Mouse (Mus musculus): ENCODE measurements around the gene Eif3i.

Gene Eif3i

GRCm38 (mm10) chr4:129600233-129601158 lies at the start of gene Eif3i, which contains the start of gene Tmem234:
Gene Eif3i (minus strand): TSS chr4:129600648.
Gene Tmem234 (plus strand): TSS chr4:129600668.
- peak; percentile 74 for DNase-seq

GRCm38 (mm10) chr4:129648656-129649055 lies 48.2 kb upstream of the Eif3i start:
- no peak for DNase-seq

- no peak for DNase-seq
Observed at GRCm38 (mm10) chr4:129645204-129645603, 44.8 kb upstream of the Eif3i start.

- no peak for DNase-seq
Observed at GRCm38 (mm10) chr4:129641756-129642155, 41.3 kb upstream of the Eif3i start.

- DNase-seq = peak; percentile 97
Observed at GRCm38 (mm10) chr4:129640638-129641467, 40.4 kb upstream of the Eif3i start, which contains the start of gene Txlna. Gene Txlna (minus strand): TSS chr4:129641065.

- peak; percentile 54 for DNase-seq
Observed at GRCm38 (mm10) chr4:129640101-129640637, 39.7 kb upstream of the Eif3i start.

- DNase-seq = peak; percentile 28
Observed at GRCm38 (mm10) chr4:129639221-129639620, 38.8 kb upstream of the Eif3i start.

GRCm38 (mm10) chr4:129633852-129634251 lies 33.4 kb upstream of the Eif3i start:
- no peak for DNase-seq

- DNase-seq = no peak
Observed at GRCm38 (mm10) chr4:129631867-129632266, 31.4 kb upstream of the Eif3i start.

GRCm38 (mm10) chr4:129630944-129631343 lies 30.5 kb upstream of the Eif3i start:
- DNase-seq = no peak

- no peak for DNase-seq
Observed at GRCm38 (mm10) chr4:129626035-129626434, 25.6 kb upstream of the Eif3i start.

GRCm38 (mm10) chr4:129625496-129625895 lies 25.0 kb upstream of the Eif3i start:
- no peak for DNase-seq

- DNase-seq = peak; percentile 72
Observed at GRCm38 (mm10) chr4:129625029-129625370, 24.6 kb upstream of the Eif3i start.

- DNase-seq = peak; percentile 88
Observed at GRCm38 (mm10) chr4:129624281-129625028, 24.0 kb upstream of the Eif3i start.

GRCm38 (mm10) chr4:129623681-129624091 lies 23.2 kb upstream of the Eif3i start, which contains the start of gene Ccdc28b:
Gene Ccdc28b (minus strand): TSS chr4:129623947.
- DNase-seq = peak; percentile 48

- no peak for DNase-seq
Observed at GRCm38 (mm10) chr4:129622803-129623535, 22.5 kb upstream of the Eif3i start.

GRCm38 (mm10) chr4:129622120-129622802 lies 21.8 kb upstream of the Eif3i start:
- DNase-seq = no peak

GRCm38 (mm10) chr4:129621283-129621841 lies 20.9 kb upstream of the Eif3i start:
- peak; percentile 61 for DNase-seq

- DNase-seq = no peak
Observed at GRCm38 (mm10) chr4:129620419-129621282, 20.2 kb upstream of the Eif3i start.

Measured in cerebellum, adult 11 months (tissue).